ENCODE assay signal across 11 mouse cellular contexts in genomic region chr2:105409253-105409652, GRCm38 (mm10).
"Had no signal": no experiment of that assay in that cellular context is flagged by ENCODE, and none has a peak within 500 bp of the region (broad histone marks: within the 10 kb centered on the region; RNA-seq: fewer than 3 reads in every experiment).

No protein-coding gene starts in this region.

- ATAC-seq: inflammation-experienced regulatory T-cells, adult 6 months; intestine, embryonic 16.5 days; midbrain, embryonic 13.5 days had no signal

- H3K4me2 ChIP-seq: lung, embryonic 15.5 days; midbrain, embryonic 13.5 days had no signal

- H3K27me3 ChIP-seq: lung, embryonic 15.5 days had no signal

- H3K9ac ChIP-seq: lung, embryonic 15.5 days; midbrain, embryonic 13.5 days had no signal

- H3K4me1 ChIP-seq: lung, embryonic 15.5 days; megakaryocyte, embryonic 14.5 days; midbrain, embryonic 10.5 days; midbrain, embryonic 13.5 days had no signal

- H3K36me3 ChIP-seq: lung, embryonic 15.5 days; midbrain, embryonic 10.5 days; midbrain, embryonic 13.5 days had no signal

- DNase-seq: kidney, adult 18-20 months; kidney, postnatal 25 days; thymus, postnatal 36 days had no signal

- H3K9me3 ChIP-seq: lung, embryonic 15.5 days; megakaryocyte, embryonic 14.5 days; midbrain, embryonic 10.5 days; midbrain, embryonic 13.5 days had no signal

- H3K4me3 ChIP-seq: layer of hippocampus, adult 2 months; lung, embryonic 15.5 days; megakaryocyte, embryonic 14.5 days; midbrain, embryonic 10.5 days; midbrain, embryonic 13.5 days had no signal

- H3K27ac ChIP-seq: kidney, postnatal 0 days; layer of hippocampus, adult 2 months; lung, embryonic 15.5 days; midbrain, embryonic 10.5 days; midbrain, embryonic 13.5 days had no signal
